Mouse (Mus musculus): ENCODE data around the gene Shc2.

The Shc2 gene

GRCm38 (mm10) chr10:79615860-79616259 is 21.9 kb downstream of the Shc2 start:
- DNase-seq (ENCODE audit: extremely low read depth, low read depth): no peak

GRCm38 (mm10) chr10:79614305-79614643 is 23.4 kb downstream of the Shc2 start:
- no peak for DNase-seq (ENCODE audit: extremely low read depth, low read depth)

- peak; percentile 76 for DNase-seq (ENCODE audit: extremely low read depth, low read depth)
These were observed 24.0 kb downstream of the Shc2 start, which contains the start of gene C2cd4c for GRCm38 (mm10) chr10:79613578-79614304. C2cd4c (minus strand) TSS chr10:79614025.

- no peak for DNase-seq (ENCODE audit: extremely low read depth, low read depth)
These were observed 25.3 kb downstream of the Shc2 start for GRCm38 (mm10) chr10:79612192-79613135.

GRCm38 (mm10) chr10:79611296-79611695 is 26.4 kb downstream of the Shc2 start:
- DNase-seq (ENCODE audit: extremely low read depth, low read depth): no peak

- no peak for DNase-seq (ENCODE audit: extremely low read depth, low read depth)
These were observed 28.4 kb downstream of the Shc2 start for GRCm38 (mm10) chr10:79609276-79609675.

- no peak for DNase-seq (ENCODE audit: extremely low read depth, low read depth)
These were observed 29.8 kb downstream of the Shc2 start for GRCm38 (mm10) chr10:79607892-79608291.

GRCm38 (mm10) chr10:79606537-79606936 is 31.2 kb downstream of the Shc2 start:
- no peak for DNase-seq (ENCODE audit: extremely low read depth, low read depth)

- DNase-seq (ENCODE audit: extremely low read depth, low read depth): no peak
These were observed 39.8 kb downstream of the Shc2 start for GRCm38 (mm10) chr10:79597936-79598230.

GRCm38 (mm10) chr10:79597051-79597935 is 40.4 kb downstream of the Shc2 start:
- no peak for DNase-seq (ENCODE audit: extremely low read depth, low read depth)

GRCm38 (mm10) chr10:79595590-79595929 is 42.2 kb downstream of the Shc2 start:
- DNase-seq (ENCODE audit: extremely low read depth, low read depth): no peak

GRCm38 (mm10) chr10:79594872-79595589 is 42.7 kb downstream of the Shc2 start:
- DNase-seq (ENCODE audit: extremely low read depth, low read depth): peak; percentile 56

GRCm38 (mm10) chr10:79594111-79594510 is 43.6 kb downstream of the Shc2 start:
- DNase-seq (ENCODE audit: extremely low read depth, low read depth): peak; percentile 62

GRCm38 (mm10) chr10:79590702-79591101 is 47.0 kb downstream of the Shc2 start:
- no peak for DNase-seq (ENCODE audit: extremely low read depth, low read depth)

GRCm38 (mm10) chr10:79587752-79588126 is 50.0 kb downstream of the Shc2 start:
- no peak for DNase-seq (ENCODE audit: extremely low read depth, low read depth)

GRCm38 (mm10) chr10:79587061-79587751 is 50.5 kb downstream of the Shc2 start, which contains the start of gene Theg:
Theg (minus strand) TSS chr10:79587331.
- DNase-seq (ENCODE audit: extremely low read depth, low read depth): no peak

- DNase-seq (ENCODE audit: extremely low read depth, low read depth): no peak
These were observed 51.5 kb downstream of the Shc2 start for GRCm38 (mm10) chr10:79586243-79586642.

GRCm38 (mm10) chr10:79585723-79586122 is 52.0 kb downstream of the Shc2 start:
- DNase-seq (ENCODE audit: extremely low read depth, low read depth): no peak

- DNase-seq (ENCODE audit: extremely low read depth, low read depth): no peak
These were observed 52.6 kb downstream of the Shc2 start for GRCm38 (mm10) chr10:79585136-79585535.

GRCm38 (mm10) chr10:79584426-79584825 is 53.3 kb downstream of the Shc2 start:
- no peak for DNase-seq (ENCODE audit: extremely low read depth, low read depth)

All from MEL-GATA-1-ER (cell line).